Mouse (Mus musculus): ENCODE measurements around the gene Fgl2. TPM values are rescaled to one million over a fixed set of nuclear protein-coding genes. Genes with fewer than 3 reads are reported as not detected.

Gene Fgl2
- 47.2 TPM for polyA plus RNA-seq (2015; fragmentation: Illumina TruSeq; extraction: RNeasy Lipid Tissue Mini Kit (QIAGEN cat#74804); ENCODE audit: insufficient read depth, low replicate concordance)

DNA sequence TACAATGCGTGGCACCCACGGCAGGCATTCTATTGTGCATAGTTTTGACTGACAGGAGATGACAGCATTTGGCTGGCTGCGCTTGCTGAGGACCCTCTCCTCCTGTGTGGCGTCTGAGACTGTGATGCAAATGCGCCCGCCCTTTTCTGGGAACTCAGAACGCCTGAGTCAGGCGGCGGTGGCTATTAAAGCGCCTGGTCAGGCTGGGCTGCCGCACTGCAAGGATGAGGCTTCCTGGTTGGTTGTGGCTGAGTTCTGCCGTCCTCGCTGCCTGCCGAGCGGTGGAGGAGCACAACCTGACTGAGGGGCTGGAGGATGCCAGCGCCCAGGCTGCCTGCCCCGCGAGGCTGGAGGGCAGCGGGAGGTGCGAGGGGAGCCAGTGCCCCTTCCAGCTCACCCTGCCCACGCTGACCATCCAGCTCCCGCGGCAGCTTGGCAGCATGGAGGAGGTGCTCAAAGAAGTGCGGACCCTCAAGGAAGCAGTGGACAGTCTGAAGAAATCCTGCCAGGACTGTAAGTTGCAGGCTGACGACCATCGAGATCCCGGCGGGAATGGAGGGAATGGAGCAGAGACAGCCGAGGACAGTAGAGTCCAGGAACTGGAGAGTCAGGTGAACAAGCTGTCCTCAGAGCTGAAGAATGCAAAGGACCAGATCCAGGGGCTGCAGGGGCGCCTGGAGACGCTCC is at the start of gene Fgl2:
TSS of gene Fgl2 (plus strand) at position 150 of the 687 bp plus-strand sequence.

DNA sequence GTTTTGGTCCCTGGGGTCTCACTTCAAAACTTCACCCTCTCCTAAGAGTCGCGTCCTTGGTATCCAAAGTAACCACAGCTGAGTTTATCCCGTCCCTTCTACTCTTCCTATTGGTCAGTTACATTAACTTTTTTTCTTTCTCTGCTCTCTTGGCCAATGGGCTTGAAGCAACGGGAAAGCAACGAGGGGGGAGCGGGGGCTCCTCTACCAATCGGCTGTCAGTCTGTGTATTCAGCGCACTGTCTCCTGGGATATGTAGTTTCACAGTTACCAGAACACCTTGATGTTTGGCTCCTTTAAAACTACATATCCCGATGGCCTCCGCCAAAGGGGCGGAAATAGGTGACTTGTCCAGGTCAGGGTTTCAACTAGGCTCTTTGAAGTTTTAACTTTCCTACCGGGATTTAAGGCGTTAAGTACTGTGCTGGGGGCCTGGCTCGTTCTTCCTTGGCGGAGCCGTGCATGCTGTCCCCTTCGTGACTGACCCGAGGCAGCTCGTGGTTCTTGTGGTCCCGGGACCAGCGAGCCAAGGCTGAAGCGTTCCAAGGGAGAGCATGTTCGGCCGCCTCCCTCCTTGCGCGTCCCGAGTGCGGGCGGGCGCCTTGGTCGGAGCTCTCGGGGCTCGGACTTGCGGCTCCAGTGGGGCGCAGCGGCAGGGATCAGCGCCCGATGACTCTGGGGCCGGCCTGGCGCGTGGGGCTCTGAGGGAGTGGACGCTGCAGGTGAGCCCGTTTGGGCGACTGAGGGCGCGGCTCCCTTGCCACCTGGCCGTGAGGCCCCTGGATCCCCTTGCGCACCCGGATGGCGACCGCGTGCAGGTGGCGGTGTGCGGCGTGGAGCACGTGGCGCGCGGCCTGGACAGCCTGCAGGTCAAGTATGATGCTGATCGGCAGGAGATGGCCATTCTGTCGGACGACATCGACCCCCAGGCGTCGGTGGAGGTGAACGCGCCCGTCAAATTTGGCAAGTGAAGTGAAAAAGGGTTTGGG is 52.5 kb downstream of the Fgl2 start, which contains the start of the genes Ccdc146 and Fam185a:
TSS of gene Ccdc146 (minus strand) at position 64 of the 989 bp plus-strand sequence.
TSS of gene Fam185a (plus strand) at position 345 of the 989 bp plus-strand sequence.

Other genes with a start within 250 kb of the Fgl2 start
- gene Gsap, start 186.4 kb upstream of the Fgl2 start, polyA plus RNA-seq (2015; fragmentation: Illumina TruSeq; extraction: RNeasy Lipid Tissue Mini Kit (QIAGEN cat#74804); ENCODE audit: insufficient read depth, low replicate concordance), result 44.5 TPM
- gene Ccdc146, start 52.0 kb downstream of the Fgl2 start, polyA plus RNA-seq (2015; fragmentation: Illumina TruSeq; extraction: RNeasy Lipid Tissue Mini Kit (QIAGEN cat#74804); ENCODE audit: insufficient read depth, low replicate concordance), result 0.23 TPM
- gene Fam185a, start 52.3 kb downstream of the Fgl2 start, polyA plus RNA-seq (2015; fragmentation: Illumina TruSeq; extraction: RNeasy Lipid Tissue Mini Kit (QIAGEN cat#74804); ENCODE audit: insufficient read depth, low replicate concordance), result 7.7 TPM
- 0.18 TPM for gene Lrrc17, start 170.9 kb downstream of the Fgl2 start, polyA plus RNA-seq (2015; fragmentation: Illumina TruSeq; extraction: RNeasy Lipid Tissue Mini Kit (QIAGEN cat#74804); ENCODE audit: insufficient read depth, low replicate concordance)

Measured in spleen, adult 10 weeks (tissue).